In genomic region chr13:28718169-28718867, GRCm38 (mm10) we compare ENCODE assay signal across 9 mouse cellular contexts.
DNase-seq lines count a peak whose midpoint lies in the region; ATAC-seq and TF ChIP-seq lines count a peak whose summit lies in the region.
"Had no signal": no experiment of that assay in that cellular context is flagged by ENCODE, and none has a peak within 500 bp of the region (broad histone marks: within the 10 kb centered on the region; RNA-seq: fewer than 3 reads in every experiment).

No protein-coding gene starts in this region.

- H3K9me3 ChIP-seq in lung, embryonic 14.5 days (ENCODE audit: low read depth, low read length): no peaks in the 10 kb centered on the region
- H3K9me3 ChIP-seq in hindbrain, postnatal 0 days (ENCODE audit: low read length): no peaks in the 10 kb centered on the region
- H3K9me3 ChIP-seq in liver, postnatal 0 days (ENCODE audit: low read length): no peaks in the 10 kb centered on the region
- H3K9me3 ChIP-seq in stomach, postnatal 0 days (ENCODE audit: control insufficient read depth, low read length): no peaks in the 10 kb centered on the region

- peak overlapping the region; percentile 69 for H3K27ac ChIP-seq in lung, embryonic 14.5 days (ENCODE audit: low read depth)
- peak overlapping the region; percentile 58 for H3K27ac ChIP-seq in hindbrain, postnatal 0 days
- H3K27ac ChIP-seq in liver, postnatal 0 days (ENCODE audit: low read depth): no peak overlapping the region
- H3K27ac ChIP-seq in stomach, postnatal 0 days (replicated peaks): no peak overlapping the region

- WGBS in lung, embryonic 14.5 days: 13% methylated on average over 11 of the region's 11 CpGs
- 19% methylated on average over 11 of the region's 11 CpGs for WGBS in hindbrain, postnatal 0 days
- 32% methylated on average over 11 of the region's 11 CpGs for WGBS in liver, postnatal 0 days (ENCODE audit: insufficient replicate concordance)
- WGBS in stomach, postnatal 0 days: 25% methylated on average over 11 of the region's 11 CpGs

- peaks cover 15% of the 10 kb centered on the region for H3K4me1 ChIP-seq in lung, embryonic 14.5 days (ENCODE audit: insufficient read depth)
- peaks cover 25% of the 10 kb centered on the region for H3K4me1 ChIP-seq in hindbrain, postnatal 0 days (ENCODE audit: insufficient read depth, low read length)
- no peaks in the 10 kb centered on the region for H3K4me1 ChIP-seq in liver, postnatal 0 days (ENCODE audit: insufficient read depth)
- 0 out of 2 replicates have a peak, but pooled peaks cover 5% of the 10 kb centered on the region for H3K4me1 ChIP-seq in stomach, postnatal 0 days (replicated peaks; ENCODE audit: control insufficient read depth, insufficient read depth)

- ATAC-seq in lung, embryonic 14.5 days (ENCODE audit: insufficient read depth): peak; percentile 81
- peak; percentile 31; the same call in 1 of the 2 replicates for ATAC-seq in hindbrain, postnatal 0 days
- ATAC-seq in liver, postnatal 0 days: peak; percentile 44; the same call in 1 of the 2 replicates
- peak; percentile 40; the same call in 1 of the 2 replicates for ATAC-seq in stomach, postnatal 0 days (ENCODE audit: low FRiP score, low TSS enrichment)

- no peak overlapping the region for H3K9ac ChIP-seq in lung, embryonic 14.5 days
- 0 out of 2 replicates have a peak overlapping the region, but pooled peaks have one; percentile 6 for H3K9ac ChIP-seq in hindbrain, postnatal 0 days (replicated peaks; ENCODE audit: low read length)
- H3K9ac ChIP-seq in liver, postnatal 0 days (replicated peaks): no peak overlapping the region
- H3K9ac ChIP-seq in stomach, postnatal 0 days (ENCODE audit: low read length): no peak overlapping the region

- H3K36me3 ChIP-seq in lung, embryonic 14.5 days (ENCODE audit: insufficient read depth): no peaks in the 10 kb centered on the region
- no peaks in the 10 kb centered on the region for H3K36me3 ChIP-seq in hindbrain, postnatal 0 days (ENCODE audit: insufficient read depth, low read length)
- H3K36me3 ChIP-seq in liver, postnatal 0 days (replicated peaks; ENCODE audit: insufficient read depth, low read length): no peaks in the 10 kb centered on the region
- no peaks in the 10 kb centered on the region for H3K36me3 ChIP-seq in stomach, postnatal 0 days (ENCODE audit: control insufficient read depth, insufficient read depth, low read length)

- TF ChIP-seq CTCF in lung, embryonic 14.5 days (IDR thresholded peaks at IDR 0.05; ENCODE audit: low read depth): no peak
- no peak for TF ChIP-seq CTCF in hindbrain, postnatal 0 days (IDR thresholded peaks at IDR 0.05; ENCODE audit: low read depth)
- no peak for TF ChIP-seq CTCF in liver, postnatal 0 days (IDR thresholded peaks at IDR 0.05; ENCODE audit: low read depth)
- TF ChIP-seq CTCF in stomach, postnatal 0 days (IDR thresholded peaks at IDR 0.05; ENCODE audit: low read depth): no peak

- H3K4me3 ChIP-seq in lung, embryonic 14.5 days (ENCODE audit: low read depth, low read length): no peak overlapping the region
- no peak overlapping the region for H3K4me3 ChIP-seq in hindbrain, postnatal 0 days (ENCODE audit: low read length)
- no peak overlapping the region for H3K4me3 ChIP-seq in liver, postnatal 0 days (ENCODE audit: low read depth, low read length)
- H3K4me3 ChIP-seq in stomach, postnatal 0 days (ENCODE audit: low read depth, low read length): no peak overlapping the region

- no peaks in the 10 kb centered on the region for H3K27me3 ChIP-seq in lung, embryonic 14.5 days (ENCODE audit: insufficient read depth, low read length)
- no peaks in the 10 kb centered on the region for H3K27me3 ChIP-seq in hindbrain, postnatal 0 days (ENCODE audit: insufficient read depth, low read length)
- no peaks in the 10 kb centered on the region for H3K27me3 ChIP-seq in liver, postnatal 0 days (ENCODE audit: insufficient read depth, low read length)
- H3K27me3 ChIP-seq in stomach, postnatal 0 days (ENCODE audit: control insufficient read depth, insufficient read depth, low read length): no peaks in the 10 kb centered on the region
- H3K27me3 ChIP-seq: CH12.LX had no signal

- no peak; the same call in 1 of the 2 replicates for TF ChIP-seq EP300 in liver, postnatal 0 days (IDR thresholded peaks at IDR 0.05; ENCODE audit: low read depth)
- no peak for TF ChIP-seq EP300 in stomach, postnatal 0 days (optimal IDR thresholded peaks at IDR 0.05)

- H3K4me2 ChIP-seq in lung, embryonic 14.5 days: no peak overlapping the region
- no peak overlapping the region for H3K4me2 ChIP-seq in hindbrain, postnatal 0 days (ENCODE audit: low read depth, low read length)
- no peak overlapping the region for H3K4me2 ChIP-seq in liver, postnatal 0 days (ENCODE audit: low read depth, low read length)
- H3K4me2 ChIP-seq in stomach, postnatal 0 days (replicated peaks; ENCODE audit: low read depth): no peak overlapping the region

- DNase-seq in lung, embryonic 14.5 days: peak; percentile 77
- no peak for DNase-seq in lung, adult 18-20 months
- peak; percentile 22 for DNase-seq in gastrocnemius, postnatal 10 days
- DNase-seq in hindbrain, postnatal 0 days (ENCODE audit: low spot score): peak; percentile 38
- no peak for DNase-seq in liver, postnatal 0 days
- peak; percentile 20 for DNase-seq in stomach, postnatal 0 days (ENCODE audit: low spot score)
- no peak for DNase-seq in cerebellum, adult 18-20 months
- no peak for DNase-seq in layer of hippocampus, adult 9-10 months (ENCODE audit: low spot score)

Comparison
In these comparisons a context has a peak if more than half of its experiments do, and no peak if none do; other contexts are left out.
1. DNase-seq: peak in lung, embryonic 14.5 days (single experiment), gastrocnemius, postnatal 10 days (single experiment), hindbrain, postnatal 0 days (single experiment) and stomach, postnatal 0 days (single experiment); none in lung, adult 18-20 months (0 of 2), liver, postnatal 0 days (single experiment), cerebellum, adult 18-20 months (0 of 2) and layer of hippocampus, adult 9-10 months (single experiment).
2. ATAC-seq: peak in every context shown above with its lines; median percentile 81 in lung, embryonic 14.5 days; 44 in liver, postnatal 0 days; 40 in stomach, postnatal 0 days; 31 in hindbrain, postnatal 0 days.
3. H3K27ac ChIP-seq: peak in lung, embryonic 14.5 days (single experiment) and hindbrain, postnatal 0 days (single experiment); none in liver, postnatal 0 days (single experiment) and stomach, postnatal 0 days (single experiment).